Mouse (Mus musculus) kidney, postnatal 14 days (tissue): ENCODE measurements around the gene Thbd.

Source experiments
- DNase-seq: peaks from one replicate; pipeline ENCODE4 v3.0.0; 2022; ENCODE audit warnings: mixed read lengths

The Thbd gene

DNA sequence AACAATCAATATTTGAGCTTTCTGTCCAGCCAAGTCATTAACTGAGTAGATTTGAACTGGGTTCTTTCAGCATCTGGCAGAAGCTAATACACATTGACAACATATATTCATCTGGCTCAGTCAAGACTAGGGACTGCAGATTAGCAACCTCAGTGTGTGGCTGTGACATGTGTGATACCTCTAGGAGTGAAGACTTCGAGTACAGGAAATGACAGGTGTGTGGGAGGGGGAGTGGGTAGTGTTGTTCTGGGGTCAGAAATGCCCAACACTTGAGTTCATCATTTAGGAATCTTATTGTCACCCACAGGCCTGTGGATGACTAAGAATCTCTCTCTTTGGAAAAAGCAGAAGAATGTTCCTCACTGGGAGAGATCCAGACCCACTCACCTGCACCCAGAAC, 13.1 kb upstream of the Thbd start:
- no peak for DNase-seq

DNA sequence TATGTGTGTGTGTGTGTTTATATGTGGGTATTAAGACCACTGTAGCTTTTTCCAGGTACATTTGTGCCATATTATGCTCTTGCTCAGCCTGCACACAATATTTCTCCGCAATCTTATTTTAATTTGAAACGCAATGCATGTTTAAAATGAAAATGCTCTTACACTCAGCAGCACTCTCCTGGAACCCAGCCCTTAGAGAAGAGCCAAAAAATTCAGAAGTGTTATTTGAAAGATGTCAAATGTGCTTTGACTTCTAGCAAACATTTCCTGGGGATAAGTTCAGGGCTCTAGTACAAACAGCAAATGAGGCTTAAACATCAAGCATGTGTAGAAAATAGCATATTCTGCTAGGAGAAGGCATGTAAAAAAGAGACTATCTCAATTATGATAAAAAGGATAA, 11.8 kb upstream of the Thbd start:
- no peak for DNase-seq

DNA sequence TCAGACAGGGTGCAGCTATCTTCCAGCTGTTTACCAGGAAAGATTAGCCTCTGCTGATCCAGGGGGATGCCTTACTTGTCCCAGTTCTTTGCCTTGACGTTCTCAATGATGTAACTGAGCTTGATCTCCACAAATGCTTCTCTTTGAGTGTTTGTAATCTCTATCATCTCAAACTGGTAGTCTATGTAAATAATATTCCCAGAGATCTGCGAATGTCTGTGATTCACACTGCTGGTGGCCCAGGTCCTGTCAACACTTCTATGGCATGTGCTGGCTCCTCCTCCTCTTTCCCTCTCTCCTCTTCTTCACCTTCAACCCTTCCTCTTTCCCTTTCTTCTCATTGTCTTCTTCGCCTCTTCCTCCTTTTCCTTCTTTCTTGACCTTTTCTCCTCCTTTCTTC, 11.2 kb upstream of the Thbd start:
- no peak for DNase-seq

DNA sequence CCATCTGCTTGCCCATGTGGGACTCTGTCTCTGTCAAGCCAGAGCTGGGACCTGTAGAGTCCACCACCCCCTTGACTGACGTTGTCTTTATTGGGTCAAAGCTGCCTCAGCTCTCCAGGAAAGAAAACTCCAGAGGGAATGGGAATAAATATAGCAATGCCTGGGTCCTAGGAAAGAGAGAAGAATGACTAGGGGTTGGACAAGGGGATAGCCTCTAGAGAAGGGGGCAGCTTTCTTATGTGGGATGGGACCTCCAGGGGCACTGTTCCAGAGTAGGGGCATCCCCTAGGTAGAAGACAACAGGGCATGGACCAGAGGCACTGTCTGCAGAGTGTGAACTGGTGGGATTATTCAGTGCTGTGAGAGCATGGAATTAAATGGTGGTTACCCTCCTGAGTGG, 1.8 kb upstream of the Thbd start:
- no peak for DNase-seq

DNA sequence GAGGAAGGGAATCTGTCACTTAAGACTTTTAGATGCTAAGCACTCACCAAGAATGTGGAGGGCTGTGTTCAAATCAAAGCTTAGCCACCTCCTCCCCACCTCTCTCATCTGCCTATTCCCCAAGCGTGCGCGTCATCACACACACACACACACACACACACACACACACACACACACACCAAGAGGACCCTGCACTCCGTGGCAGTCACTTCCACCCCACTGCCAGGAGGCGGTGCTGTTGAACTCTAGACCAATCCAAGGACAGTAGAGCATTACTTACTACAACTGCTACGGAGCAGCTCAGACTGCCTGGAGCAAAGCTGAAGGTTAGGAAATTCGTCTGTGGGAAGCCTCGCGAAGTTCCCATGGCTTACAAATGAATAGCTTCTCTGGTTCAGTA, 1.2 kb upstream of the Thbd start:
- peak; percentile 89 for DNase-seq

DNA sequence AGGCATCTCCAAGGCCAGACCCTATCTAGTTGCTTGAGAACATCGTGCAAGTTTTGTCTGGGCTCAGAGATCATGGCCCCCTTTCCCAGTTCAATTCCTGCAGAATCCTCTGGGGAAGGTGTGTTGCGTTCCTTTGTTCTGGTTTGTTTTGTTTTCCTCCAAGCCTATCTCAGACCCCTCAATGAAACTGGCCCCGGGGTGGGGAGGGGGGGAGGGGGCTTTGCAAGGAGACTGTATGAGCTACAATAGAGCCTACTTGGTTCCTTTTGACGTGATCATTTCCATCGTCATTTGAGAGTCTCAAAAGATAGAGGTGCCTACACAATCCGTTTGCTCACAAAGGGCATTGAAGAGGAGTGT, 753 bp upstream of the Thbd start:
- no peak for DNase-seq

DNA sequence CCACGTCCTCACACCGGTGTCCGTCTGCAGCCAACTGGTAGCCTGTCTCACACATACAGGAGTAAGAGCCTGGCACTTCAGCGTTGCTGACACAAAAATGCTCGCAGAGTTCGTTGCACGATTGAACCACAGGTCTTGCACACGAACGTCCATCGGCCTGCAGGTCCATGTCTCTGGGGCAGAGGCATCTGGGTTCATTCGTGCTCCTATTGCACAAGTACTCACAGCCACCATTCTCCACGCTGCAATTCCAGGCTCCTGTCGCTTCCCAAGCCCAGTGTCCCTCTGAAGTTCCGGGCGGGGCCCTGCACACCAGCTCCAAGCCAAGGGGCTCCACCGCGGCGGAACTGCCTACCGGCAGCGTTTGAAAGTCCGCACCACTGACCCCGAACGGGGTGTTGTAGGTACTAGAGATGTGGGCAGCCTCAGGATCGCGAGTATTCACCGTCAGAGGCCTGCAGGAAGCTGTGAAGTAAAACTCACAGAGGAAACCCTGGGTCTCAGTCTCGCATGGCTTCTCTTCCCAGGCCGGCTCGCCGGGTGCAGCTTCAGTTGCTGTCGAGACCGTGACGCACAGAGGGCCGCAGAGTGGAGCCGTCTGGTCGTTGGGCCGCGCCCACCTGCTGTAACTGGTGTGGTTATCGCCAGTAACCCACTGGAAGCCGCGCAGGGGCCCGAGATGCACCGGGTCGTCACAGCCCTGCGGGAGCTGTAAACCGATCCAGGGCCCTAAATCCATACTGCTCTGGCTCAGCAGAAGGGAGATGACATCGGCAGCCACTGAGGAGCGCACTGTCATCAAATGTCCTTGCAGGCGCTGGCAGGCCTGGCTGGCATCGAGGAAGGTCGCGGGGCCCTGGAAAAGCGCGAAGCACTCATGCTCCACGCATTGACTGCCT, 768 bp downstream of the Thbd start:
- DNase-seq: peak; percentile 54

DNA sequence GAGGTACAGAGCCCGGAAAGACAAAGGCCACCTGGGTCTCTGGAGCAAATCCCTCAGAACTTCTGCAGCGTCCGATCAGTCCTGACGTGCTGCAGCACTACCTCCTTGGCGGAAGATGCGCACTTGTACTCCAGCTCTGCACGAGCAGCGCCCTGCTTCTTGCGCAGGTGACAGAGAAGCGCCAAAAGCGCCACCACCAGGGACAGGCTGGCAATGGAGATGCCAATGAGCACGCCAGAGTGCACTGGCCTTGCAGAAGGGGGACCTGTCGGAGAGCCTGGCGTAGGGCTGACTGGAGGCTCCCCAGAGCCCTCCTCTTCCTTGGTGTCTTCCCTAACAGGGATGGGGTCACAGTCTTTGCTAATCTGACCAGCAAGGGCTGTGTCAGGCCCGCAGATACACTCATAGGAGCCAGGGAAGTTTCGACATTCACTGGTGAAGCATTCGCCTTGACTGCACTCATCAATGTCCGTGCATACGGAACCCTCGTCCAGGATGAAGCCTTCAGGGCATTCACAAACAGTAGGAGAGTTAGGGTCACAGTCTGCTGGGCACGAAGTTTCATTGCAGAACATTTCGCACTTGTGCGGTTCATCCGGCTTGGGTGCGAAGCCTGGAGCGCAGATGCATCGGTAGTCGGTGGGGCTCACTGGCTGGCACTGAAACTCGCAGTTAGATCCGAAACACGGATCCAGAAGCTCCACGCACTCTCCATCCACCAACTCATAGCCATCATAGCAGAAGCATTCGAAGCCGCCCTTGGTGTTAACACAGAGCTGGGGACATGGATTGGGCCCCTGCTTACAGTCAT, 1.6 kb downstream of the Thbd start:
- peak; percentile 55 for DNase-seq

DNA sequence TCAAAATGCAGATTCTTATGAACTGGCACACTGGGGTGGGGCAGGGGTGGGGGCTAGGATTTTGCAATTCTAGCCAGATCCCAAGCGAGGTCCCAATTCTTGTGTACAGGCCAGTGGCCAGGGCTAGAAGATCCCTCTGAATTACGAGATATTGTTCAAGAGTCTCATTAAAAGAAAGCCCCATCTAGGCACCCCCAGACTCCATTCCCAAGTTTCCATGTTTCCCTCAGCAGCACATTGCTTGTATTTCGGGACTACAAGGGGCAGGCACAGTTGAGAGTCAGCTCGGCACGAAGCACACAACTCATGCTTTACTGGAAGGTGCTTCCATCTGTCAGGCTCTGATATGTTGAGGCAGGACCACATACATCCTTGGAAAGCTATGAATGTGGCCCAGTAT, 3.1 kb downstream of the Thbd start:
- DNase-seq: no peak

DNA sequence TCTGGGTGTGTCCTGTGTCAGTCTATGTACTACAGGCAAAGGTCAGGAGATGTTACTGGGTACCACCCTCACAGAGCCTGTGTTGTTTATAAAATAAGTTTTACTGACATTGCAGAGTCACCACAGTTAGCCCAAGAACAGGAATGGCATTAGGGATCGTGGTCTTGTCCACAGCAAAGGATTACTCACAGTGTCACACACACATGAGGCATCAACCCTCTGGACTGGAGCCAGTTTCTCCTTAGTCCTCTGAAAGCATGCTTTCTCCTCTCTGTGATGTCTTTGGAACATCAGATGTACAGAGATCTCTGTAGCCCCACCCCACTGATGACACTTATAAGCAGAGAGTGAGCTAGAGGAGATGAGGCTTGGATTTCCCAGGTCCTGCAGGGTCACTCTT, 5.8 kb downstream of the Thbd start:
- no peak for DNase-seq

DNA sequence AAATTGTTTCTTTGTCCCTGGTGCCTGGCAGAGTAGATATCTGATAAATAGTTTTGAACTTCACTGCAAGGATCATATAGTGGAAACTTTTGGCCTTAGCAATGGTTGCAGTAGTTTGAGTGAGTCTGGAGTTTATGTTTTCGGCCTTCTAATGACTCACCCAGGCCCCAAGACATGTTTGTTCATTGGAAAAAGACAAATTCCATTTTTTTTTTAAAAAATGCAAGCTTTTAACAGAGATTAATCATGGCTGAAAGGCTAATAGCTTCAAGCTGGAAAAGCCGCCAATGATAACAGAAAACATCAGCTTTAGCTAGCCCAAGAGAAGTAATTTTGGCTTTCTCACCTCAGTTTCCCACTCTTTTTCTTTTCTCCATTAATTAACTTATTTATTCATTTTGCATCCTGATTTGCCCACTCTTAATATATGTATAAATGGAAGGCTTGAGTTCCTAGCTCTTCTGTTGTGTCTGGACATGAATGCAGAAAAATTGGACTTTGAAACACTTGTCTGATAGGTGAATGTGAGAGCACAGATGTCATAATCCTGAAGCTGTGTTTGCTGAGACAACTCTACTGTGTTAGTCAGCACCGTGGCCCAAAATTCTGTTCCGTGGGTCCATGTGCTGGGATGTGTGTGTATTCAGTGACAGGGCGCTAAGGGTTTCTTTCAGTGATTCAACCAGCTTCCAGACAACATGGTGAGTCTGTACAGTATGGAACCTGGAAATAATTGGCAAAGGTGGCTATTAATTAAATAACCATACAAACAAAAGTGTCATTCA, 8.9 kb downstream of the Thbd start:
- no peak for DNase-seq

DNA sequence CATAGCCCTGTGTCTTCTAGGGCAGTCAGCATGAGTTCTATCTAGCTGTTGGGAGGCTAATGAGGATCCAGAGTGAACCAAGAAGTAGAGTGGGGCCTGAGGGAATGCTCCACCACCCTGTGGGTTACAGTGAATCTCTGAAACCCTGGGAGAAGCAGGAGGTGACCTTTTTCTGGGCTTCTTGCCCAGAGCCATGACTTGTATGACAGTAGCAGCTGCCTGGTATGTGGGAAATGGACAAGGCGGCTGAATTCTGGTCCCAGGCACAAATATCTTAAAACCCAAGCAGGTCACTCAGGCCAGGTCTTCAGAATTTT, 10.2 kb downstream of the Thbd start:
- DNase-seq: peak; percentile 72

DNA sequence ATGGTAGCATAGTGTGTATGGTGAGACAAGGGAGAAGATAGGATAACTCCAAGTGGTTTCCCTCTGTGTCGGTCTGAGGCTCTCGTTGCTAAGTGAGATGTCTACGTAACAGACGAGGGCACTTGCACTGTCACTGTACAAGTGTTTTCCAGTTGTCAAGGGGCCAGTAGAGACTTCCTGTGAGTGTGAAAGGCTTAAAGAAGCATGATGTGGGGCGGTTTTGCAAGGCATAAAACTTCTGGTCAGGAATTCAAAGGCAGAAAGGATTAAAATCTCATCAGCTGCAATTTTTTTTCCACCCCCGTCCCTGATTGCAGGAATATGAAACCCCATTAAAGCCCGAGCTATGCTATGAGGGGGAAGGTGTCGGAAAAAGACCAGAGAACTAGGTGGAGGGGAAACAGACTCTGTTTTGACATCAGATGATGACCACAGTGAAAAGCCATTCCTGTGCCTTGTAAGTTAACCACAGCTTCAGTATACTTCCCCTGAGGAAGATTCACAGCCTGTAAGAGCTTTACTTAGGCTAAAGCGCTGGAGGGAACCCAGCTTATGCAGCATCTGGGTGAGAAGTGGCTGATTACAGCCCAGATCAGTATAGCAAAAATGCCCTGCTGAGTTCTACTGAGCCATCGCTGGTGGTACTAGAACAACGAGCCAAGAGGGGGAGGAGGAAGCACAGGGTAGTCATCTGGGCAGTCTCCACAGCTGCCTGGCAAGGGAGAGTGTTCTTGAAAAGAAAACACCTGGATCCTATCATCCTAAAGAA, 10.8 kb downstream of the Thbd start:
- DNase-seq: peak; percentile 32

DNA sequence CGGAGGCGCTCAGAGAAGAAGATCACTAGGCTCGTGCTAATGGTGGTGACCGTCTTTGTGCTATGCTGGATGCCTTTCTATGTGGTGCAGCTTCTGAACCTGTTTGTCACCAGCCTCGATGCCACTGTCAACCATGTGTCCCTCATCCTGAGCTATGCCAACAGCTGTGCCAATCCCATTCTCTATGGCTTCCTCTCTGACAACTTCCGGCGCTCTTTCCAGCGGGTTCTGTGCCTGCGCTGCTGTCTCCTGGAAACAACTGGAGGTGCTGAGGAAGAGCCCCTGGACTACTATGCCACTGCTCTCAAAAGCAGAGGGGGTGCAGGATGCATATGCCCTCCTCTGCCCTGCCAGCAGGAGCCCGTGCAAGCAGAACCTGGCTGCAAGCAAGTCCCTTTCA, 11.8 kb downstream of the Thbd start:
- no peak for DNase-seq

DNA sequence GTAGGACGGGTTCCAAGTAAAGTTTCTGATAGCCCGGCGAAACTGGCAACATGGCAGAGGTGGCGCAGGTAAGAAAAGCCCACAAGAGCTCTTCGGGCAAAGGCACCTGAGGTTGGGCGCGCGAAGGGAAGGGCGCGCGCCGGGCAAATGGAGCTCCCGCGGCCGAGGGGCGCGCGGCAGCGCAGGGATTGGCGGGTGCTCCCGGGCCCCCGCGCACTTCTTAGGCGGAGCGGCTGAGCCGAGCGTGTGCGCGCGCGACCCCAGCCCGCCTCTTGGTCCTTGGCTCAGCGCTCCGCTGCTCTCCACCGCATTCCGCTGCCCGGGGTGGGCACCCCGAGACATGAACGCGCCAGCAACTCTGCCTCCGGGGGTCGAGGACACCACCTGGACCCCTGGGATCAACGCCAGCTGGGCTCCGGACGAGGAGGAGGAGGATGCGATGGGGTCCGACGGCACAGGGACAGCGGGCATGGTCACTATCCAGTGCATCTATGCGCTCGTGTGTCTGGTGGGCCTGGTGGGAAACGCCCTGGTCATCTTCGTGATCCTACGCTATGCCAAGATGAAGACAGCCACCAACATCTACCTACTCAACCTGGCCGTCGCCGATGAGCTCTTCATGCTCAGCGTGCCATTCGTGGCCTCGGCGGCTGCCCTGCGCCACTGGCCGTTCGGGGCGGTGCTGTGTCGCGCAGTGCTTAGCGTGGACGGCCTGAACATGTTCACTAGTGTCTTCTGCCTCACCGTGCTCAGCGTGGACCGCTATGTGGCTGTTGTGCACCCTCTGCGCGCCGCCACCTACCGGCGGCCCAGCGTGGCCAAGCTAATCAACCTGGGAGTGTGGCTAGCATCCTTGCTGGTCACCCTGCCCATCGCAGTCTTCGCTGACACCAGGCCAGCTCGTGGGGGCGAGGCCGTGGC, 12.6 kb downstream of the Thbd start, which contains the start of gene Sstr4:
TSS of gene Sstr4 (plus strand) at position 214 of the 921 bp plus-strand sequence.
- DNase-seq: peak; percentile 54

DNA sequence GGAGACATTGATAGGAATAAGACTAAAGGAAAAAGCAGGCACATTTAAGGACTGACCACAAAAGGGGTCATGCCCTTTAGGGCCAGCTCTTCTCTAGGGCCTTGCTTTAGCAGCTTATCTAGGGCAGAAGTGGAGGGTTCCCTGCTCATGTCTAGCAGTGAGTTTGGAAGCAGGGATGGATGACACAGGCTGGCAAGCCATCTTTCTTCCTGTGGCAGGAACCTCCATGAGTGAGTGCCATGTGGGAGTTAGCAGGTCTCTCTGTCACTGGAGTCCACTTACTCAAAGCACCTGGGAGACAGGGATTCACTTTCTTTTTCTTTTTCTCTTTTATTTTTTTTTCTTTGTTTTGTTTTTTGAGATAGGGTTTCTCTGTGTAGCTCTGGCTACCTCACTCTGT, 14.1 kb downstream of the Thbd start:
- DNase-seq: no peak

DNA sequence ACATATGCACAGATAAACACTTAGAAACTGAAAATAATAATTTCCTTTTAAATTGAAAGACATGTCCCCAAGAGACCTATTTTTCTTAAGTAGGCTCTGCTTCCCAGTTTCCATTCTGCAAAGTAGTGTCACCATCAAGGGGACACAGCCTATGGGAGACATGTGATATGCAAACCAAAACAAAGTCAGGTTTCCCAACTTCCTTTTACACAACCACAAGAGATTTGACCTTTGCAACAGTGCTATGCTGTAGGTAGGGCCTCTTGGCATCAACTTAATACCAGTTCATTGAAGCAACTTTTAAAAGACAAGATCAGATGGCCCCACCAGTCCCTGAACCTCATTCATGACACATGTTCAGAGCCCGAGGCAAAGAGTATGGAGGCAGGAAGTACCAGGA, 14.8 kb downstream of the Thbd start:
- DNase-seq: no peak

DNA sequence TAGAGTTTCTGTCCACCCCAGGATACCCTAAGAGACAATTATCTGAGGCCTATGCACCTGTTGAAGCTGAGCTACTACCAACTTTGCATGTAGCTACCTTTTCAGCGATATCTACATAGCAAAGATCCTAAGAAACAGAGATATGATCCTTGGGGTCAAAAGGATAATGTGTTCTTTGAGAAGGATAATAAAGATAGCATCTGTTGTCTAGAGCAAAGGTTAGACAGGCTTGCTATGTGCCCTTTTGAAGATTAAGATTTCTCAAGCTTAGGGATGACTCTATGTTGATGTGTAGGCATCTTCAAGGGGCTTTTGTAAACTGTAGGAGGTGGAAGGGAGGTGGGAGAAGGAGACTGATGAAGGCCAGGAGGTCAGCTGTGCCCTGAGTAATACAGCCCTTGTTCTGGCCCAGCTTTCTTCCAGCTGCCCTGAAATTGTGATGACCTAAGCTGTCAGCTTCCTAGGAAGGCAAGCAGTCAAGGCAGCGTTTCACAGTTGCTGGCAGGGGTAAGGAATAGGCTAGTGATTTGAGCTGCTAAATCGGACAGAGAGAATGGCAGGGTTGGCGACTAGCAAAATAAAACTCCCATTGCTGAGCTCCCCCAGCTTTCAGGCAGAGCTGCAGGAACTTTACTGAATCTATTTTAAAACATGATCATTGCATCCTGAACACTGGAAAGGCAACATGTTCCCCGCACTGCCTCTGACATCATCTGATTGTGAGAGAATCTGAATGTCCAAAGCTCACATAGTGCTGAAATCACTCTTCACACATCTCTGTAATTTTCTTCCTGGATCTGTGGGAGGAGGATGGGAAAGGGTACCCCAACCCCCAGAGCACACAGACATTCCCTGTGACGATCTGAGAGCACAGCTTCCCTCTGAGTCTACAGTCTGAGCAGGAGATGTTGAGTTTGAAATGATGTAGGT, 20.1 kb downstream of the Thbd start:
- DNase-seq: no peak

DNA sequence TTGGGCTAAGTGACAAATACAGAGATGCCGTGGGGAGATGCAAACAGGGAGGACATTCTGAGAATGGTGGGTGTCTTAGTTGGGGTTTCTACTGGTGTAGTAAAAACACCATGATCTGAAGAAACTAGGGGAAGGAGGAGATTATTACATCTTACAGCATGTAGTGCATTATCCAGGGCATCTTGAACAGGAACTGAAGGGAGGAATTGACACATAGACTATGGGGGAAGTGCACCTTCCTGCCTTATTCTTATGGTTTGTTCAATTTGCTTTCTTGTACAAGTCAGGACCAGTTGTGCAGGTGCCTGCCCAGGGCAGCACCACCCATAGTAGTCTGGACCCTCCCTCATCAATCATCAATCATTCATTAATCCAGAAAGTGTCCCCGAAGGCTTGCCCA, 21.1 kb downstream of the Thbd start:
- no peak for DNase-seq

DNA sequence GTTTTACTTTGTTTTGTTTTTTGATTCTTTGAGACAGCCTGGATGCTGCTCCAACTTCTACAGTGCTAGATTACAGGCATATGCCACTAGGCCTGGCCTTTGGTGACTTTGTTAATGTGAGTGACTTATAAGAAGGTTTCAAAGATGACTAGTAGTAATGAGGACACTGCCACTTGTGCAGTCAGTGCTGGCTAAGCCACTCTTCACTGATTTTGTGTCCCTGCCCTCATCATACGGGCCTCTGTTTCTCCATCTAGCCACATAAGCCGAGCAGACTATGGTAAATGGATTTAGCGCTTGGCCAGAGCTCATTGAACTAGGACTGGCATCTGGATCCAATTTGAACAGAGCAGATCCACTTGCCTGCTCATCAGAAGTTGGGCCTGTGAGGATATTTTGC, 21.5 kb downstream of the Thbd start:
- no peak for DNase-seq

DNA sequence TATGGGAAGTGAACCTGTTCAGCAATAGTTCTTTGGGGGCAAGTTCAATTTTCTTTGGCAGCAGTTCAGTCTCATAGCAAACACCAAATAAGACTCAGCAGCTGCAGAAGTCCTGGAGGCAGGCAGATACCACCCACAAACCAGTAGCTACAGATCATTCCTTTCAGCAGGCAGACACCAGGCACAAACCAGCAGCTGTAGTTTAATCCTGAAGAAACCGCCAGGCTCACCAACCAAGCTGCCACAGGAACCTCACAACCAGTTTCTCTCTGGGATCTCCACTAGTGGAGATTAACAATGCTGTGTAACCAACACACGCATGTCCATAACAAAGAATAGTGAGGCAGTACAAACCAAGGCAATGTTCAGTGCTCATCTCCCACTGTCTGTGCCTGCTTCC, 26.9 kb downstream of the Thbd start:
- DNase-seq: no peak
